Mouse (Mus musculus) left cerebral cortex, postnatal 25 days (tissue): ENCODE results near the gene Cd300lb. TPM values are rescaled to one million over a fixed set of nuclear protein-coding genes. Genes with fewer than 3 reads are reported as not detected.
"Not testable (repeated sequence)": the region's sequence is repeated elsewhere in the genome, so short reads cannot be mapped to it uniquely, and the experiment has no call there.

Experiments used
- DNase-seq, 2 experiments: peaks; one replicate each; pipeline ENCODE4 v3.0.0; 2022; ENCODE audit warnings: low spot score in 2 of 2, mixed read lengths in 1 of 2
- intact Hi-C: fragments of 180-260 bp; cut with DNase I; formaldehyde crosslinking; loops from one replicate; pipeline ENCODE4 v1.15.1; 2025
- total RNA-seq, 2 experiments: library from RNA; stranded (reverse); gene quantifications; 2 replicates each; pipeline ENCODE4 v1.2.3; 2021

Cd300lb gene
- total RNA-seq: not detected

GRCm38 (mm10) chr11:114934144-114934543 lies at the start of gene Cd300lb:
Cd300lb (minus strand) TSS chr11:114934386.
- intact Hi-C loops: no loop called here
- no peak for DNase-seq

- DNase-seq: peak in 1 of 2 experiments; percentile 69
Observed at GRCm38 (mm10) chr11:114981866-114982265, 47.7 kb upstream of the Cd300lb start.

GRCm38 (mm10) chr11:114972726-114973125 lies 38.5 kb upstream of the Cd300lb start:
- DNase-seq: no peak
- intact Hi-C loops: no loop called here

More at GRCm38 (mm10) chr11:114981866-114982265, 47.7 kb upstream of the Cd300lb start:
- intact Hi-C loops: no loop called here

DNA sequence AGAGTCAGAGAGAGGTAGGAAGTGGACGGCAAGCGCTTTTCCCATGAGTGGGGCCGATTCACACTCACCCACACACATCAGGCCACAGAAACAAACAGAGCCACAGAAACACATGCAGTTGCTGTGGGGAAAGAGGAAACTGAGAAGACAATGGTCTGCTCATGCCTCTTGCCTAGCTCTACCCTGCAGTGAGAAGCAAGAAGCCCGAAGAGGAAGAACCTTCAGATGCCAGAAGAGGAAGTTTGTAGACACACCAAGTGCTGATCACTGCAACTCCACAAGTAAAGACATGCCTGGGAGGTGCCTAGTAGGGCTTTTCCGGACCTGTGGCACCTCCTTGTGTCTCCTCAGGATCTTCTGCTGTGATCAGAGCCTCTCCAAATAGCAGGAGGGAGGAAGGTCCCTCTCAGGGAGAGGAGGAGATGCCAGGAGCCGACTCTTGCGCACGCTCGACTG lies 34.6 kb upstream of the Cd300lb start, which contains the start of gene Cd300c:
Gene Cd300c (minus strand): TSS at position 406 of the 456 bp plus-strand sequence.
- intact Hi-C loops: no loop called here

GRCm38 (mm10) chr11:114965182-114965828 lies 31.1 kb upstream of the Cd300lb start:
- peak in 1 of 2 experiments; percentile 5 for DNase-seq
- intact Hi-C loops: no loop called here

More for the DNA sequence above, 34.6 kb upstream of the Cd300lb start, which contains the start of gene Cd300c:
- DNase-seq: peak; percentile 5 to 33

DNA sequence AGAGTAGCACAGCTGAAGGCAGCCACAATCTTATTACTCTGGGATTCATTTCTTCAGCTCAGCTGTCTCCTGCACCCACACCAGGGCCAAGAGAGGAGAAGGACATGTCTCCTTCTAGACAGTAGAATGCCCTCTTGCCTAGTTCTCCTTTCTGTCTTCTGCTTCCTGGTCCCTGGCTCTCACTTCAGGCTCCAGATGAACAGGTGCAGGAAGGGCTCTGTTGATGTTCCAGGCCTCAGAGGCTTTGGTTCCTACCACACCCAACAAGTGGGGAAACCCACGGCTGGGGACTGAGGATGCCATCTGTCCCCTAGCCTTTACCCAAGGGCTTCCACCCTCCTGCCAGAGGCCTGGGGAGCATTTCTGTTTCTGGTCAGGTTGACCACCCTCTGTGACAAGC lies 26.2 kb upstream of the Cd300lb start:
- intact Hi-C loops: loop anchor here (2.0 kb wide), 1 partner anchor 42 kb away; no protein-coding TSS in a partner anchor
- no peak for DNase-seq

DNA sequence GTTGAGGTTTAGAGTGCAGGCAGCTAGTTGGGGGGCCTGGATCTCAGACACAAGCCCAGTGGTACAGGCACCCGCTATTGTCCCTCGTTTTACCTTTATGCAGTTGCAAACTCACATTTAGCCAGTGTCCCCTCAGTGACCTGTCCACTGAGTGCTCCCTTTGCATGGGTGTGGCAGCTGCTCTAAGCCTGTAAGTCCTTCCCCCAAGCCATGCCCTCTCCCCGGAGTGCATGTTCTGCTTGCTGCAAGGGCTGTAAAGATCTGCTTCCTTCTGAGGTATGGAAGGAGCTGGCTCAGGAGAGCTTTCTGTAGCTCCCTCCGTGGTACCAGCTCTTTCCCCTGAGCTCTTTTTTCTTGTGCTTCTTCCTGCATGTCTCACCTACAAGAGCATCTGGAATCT lies 595 bp downstream of the Cd300lb start:
- DNase-seq: no peak
- intact Hi-C loops: no loop called here

DNA sequence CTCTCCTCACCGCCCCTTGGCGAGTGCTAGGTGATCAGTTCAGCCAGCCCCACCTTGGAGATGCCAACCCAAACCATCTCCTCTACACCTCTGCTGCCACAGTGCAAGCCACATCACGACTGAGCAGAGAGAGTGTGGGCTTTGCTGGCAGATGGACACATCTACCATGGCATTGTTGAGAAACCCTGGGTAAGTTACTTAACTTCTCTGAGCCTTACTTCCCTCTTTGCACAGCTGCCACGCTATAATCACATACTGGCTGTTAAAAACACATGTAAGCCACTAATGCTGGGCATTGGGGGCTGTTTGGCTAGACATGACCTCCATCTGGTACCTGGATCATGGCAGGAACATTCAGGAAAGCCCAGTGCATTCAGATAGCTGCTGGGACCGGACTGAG lies 3.1 kb downstream of the Cd300lb start:
- DNase-seq: no peak
- intact Hi-C loops: no loop called here

- intact Hi-C loops: no loop called here
- peak in 1 of 2 experiments; percentile 45 for DNase-seq
Observed at GRCm38 (mm10) chr11:114929581-114929980, 4.6 kb downstream of the Cd300lb start.

DNA sequence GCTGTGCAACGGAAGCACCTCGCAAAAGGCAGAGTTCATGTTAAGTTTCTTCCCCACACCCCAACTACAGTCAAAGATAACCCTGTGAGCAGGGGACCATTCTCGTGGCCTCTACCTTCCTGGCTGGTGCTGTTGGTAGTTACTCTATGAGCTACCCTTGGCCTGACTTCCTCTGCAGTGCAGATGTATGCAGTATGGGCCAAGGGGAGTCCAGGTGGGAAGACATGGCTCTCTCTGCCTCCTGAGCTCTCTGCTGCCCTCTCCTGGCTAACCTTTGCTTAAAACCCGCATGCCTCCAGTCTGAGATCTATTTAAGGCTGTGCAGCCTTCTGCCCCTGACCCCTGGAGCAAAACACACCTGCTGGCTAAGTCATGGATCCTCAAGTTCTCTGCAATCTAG lies 10.2 kb downstream of the Cd300lb start:
- intact Hi-C loops: no loop called here
- no peak for DNase-seq

DNA sequence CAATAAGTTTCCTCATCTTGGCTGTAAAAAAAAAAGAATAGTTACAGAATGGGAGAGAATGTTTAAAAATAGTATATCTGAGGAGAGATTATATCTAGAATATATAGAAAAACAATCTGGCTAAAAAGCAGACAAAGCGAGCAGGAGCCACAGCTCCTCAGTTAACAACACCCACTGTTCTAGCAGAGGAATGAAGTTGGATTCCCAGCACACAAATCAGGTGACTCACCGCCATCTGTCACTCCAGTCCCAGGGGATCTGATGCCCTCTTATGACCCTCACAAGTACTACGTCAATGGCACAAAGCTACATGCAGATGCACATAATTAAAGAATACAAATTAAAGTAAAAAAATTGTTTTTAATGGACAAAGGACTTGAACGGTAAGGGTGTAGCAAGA lies 11.7 kb downstream of the Cd300lb start:
- DNase-seq: peak; percentile 52 to 91
- intact Hi-C loops: no loop called here

GRCm38 (mm10) chr11:114917120-114917519 lies 17.1 kb downstream of the Cd300lb start:
- intact Hi-C loops: no loop called here
- no peak for DNase-seq

- intact Hi-C loops: loop anchor here (5.0 kb wide), 1 partner anchor 243 kb away; no protein-coding TSS in a partner anchor
Observed at GRCm38 (mm10) chr11:114914978-114915377, 19.2 kb downstream of the Cd300lb start.

GRCm38 (mm10) chr11:114912847-114913246 lies 21.3 kb downstream of the Cd300lb start:
- peak; percentile 83 to 86 for DNase-seq
- intact Hi-C loops: loop anchor here (1.0 to 5.0 kb wide), 4 partner anchors 33 to 241 kb away; no protein-coding TSS in a partner anchor

More at GRCm38 (mm10) chr11:114914978-114915377, 19.2 kb downstream of the Cd300lb start:
- DNase-seq: no peak

GRCm38 (mm10) chr11:114909538-114909937 lies 24.6 kb downstream of the Cd300lb start:
- DNase-seq, intact Hi-C loops: not testable (repeated sequence)

DNA sequence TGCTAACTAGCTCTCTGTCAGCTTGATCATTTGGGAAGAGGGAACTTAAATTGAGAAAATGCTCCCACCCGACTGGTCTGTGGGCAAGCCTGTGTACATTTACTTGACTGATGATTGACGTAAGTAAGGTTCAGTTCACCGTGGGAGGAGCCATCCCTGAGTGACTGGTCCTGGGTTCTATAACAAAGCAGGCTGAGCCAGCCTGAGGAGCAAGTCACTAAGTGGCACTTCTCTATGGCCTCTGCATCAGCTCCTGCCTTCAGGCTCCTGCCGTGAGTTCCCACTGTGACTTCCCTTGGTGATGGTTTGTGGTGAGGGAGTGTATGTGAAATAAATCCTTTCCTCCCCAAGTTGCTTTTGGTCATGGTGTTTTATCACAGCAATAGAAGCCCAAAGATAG lies 26.1 kb downstream of the Cd300lb start:
- intact Hi-C loops: no loop called here
- DNase-seq: no peak

- DNase-seq: no peak
- intact Hi-C loops: no loop called here
Observed at GRCm38 (mm10) chr11:114907567-114907966, 26.6 kb downstream of the Cd300lb start.

DNA sequence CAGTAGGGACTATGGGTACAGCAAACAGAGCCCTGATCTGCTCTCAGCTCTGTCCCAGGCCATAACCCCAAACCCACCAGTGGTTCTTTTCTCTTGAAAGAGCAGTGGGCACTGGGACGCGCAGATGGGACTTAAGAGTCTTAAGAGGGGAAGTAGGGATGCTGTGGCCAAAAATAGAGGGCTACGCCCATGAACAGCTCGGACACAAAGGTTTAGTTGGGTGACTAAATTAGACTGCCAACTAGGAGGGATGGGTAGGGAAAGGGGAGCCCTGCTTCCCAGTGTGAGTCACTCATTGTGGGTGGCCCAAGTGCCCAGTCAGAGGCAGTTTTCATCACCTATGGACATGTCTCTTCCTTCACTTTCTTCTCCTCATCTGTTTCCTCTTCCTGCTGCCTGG lies 31.0 kb downstream of the Cd300lb start:
- intact Hi-C loops: no loop called here

DNA sequence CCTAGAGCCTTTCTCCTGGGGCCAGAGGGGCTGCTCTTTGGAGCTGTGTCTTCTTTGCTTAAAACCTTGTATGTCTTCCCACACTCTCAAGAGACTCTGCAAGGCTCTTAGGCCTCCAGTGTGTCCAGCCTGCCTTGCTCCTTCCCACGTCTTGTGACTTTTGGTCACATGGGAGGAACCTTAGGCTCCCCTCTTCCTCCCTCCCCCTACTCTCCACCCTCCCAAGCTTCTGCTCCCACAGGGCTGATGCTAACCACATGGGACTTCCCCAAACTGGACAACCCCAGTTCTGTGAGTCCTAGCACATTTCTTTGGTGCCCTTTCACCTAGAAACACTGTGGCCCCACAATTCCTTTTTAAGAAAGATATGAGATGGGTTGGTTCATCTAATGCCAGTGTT lies 36.2 kb downstream of the Cd300lb start:
- DNase-seq: no peak
- intact Hi-C loops: no loop called here

More for the DNA sequence above, 31.0 kb downstream of the Cd300lb start:
- no peak for DNase-seq

DNA sequence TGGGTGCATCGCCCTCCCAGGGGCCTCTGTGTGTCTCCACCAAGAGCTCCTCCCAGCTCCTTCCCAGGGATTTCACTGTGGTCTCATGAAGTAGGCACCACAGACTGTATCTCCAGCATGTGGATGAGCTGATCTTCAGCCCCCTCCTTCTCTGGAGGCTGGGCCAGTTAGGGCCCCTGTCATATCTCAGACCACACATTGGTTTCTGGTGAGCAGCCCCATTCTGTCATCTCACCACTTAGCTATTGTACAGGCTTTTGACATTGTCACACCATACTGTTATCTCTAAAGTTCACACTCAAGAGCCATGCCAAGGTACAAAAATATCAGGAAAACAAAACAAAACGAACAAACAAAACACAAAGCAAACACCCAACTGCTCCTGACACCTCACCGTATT lies 38.1 kb downstream of the Cd300lb start:
- intact Hi-C loops: no loop called here
- no peak for DNase-seq

- intact Hi-C loops: no loop called here
Observed at GRCm38 (mm10) chr11:114890542-114890941, 43.6 kb downstream of the Cd300lb start.

More at GRCm38 (mm10) chr11:114890542-114890941, 43.6 kb downstream of the Cd300lb start:
- DNase-seq: no peak
